Mouse (Mus musculus): ENCODE data around the gene Fezf2. TPM values are rescaled to one million over a fixed set of nuclear protein-coding genes. Genes with fewer than 3 reads are reported as not detected.

Fezf2 gene
- total RNA-seq, 2 experiments from 2014 or later = 0.12 TPM; not detected in 1

- intact Hi-C loops (cut with DNase I) = no loop called here
Measured at GRCm38 (mm10) chr14:12343451-12343941, 4.5 kb downstream of the Fezf2 start.

GRCm38 (mm10) chr14:12342458-12343131 is 5.4 kb downstream of the Fezf2 start:
- intact Hi-C loops (cut with DNase I) = no loop called here
- no peak for DNase-seq

More at GRCm38 (mm10) chr14:12343451-12343941, 4.5 kb downstream of the Fezf2 start:
- DNase-seq = no peak

GRCm38 (mm10) chr14:12341789-12342457 is 6.1 kb downstream of the Fezf2 start:
- DNase-seq = no peak
- intact Hi-C loops (cut with DNase I) = no loop called here

GRCm38 (mm10) chr14:12341075-12341788 is 6.8 kb downstream of the Fezf2 start:
- intact Hi-C loops (cut with DNase I) = no loop called here
- DNase-seq = no peak

- intact Hi-C loops (cut with DNase I) = no loop called here
- DNase-seq = no peak
Measured at GRCm38 (mm10) chr14:12340238-12341074, 7.5 kb downstream of the Fezf2 start.

GRCm38 (mm10) chr14:12338811-12339565 is 9.0 kb downstream of the Fezf2 start:
- intact Hi-C loops (cut with DNase I) = no loop called here
- no peak for DNase-seq

- no peak for DNase-seq
- intact Hi-C loops (cut with DNase I) = no loop called here
Measured at GRCm38 (mm10) chr14:12337998-12338809, 9.8 kb downstream of the Fezf2 start.

- no peak for DNase-seq
- intact Hi-C loops (cut with DNase I) = no loop called here
Measured at GRCm38 (mm10) chr14:12337421-12337997, 10.5 kb downstream of the Fezf2 start.

GRCm38 (mm10) chr14:12334925-12335324 is 13.1 kb downstream of the Fezf2 start:
- intact Hi-C loops (cut with DNase I) = loop anchor here (5.0 kb wide), 1 partner anchor 183 kb away; no protein-coding TSS in a partner anchor

GRCm38 (mm10) chr14:12333622-12334021 is 14.4 kb downstream of the Fezf2 start:
- DNase-seq = no peak
- intact Hi-C loops (cut with DNase I) = loop anchor here (5.0 kb wide), 1 partner anchor 181 kb away; no protein-coding TSS in a partner anchor

More at GRCm38 (mm10) chr14:12334925-12335324, 13.1 kb downstream of the Fezf2 start:
- DNase-seq = no peak

- intact Hi-C loops (cut with DNase I) = loop anchor here (5.0 kb wide), 1 partner anchor 229 kb away; no protein-coding TSS in a partner anchor
- DNase-seq = no peak
Measured at GRCm38 (mm10) chr14:12303106-12303505, 44.9 kb downstream of the Fezf2 start.

GRCm38 (mm10) chr14:12300677-12301076 is 47.3 kb downstream of the Fezf2 start:
- peak in 1 of 2 experiments; percentile 3 for DNase-seq
- intact Hi-C loops (cut with DNase I) = loop anchor here (5.0 kb wide), 1 partner anchor 232 kb away; no protein-coding TSS in a partner anchor

- no peak for DNase-seq
- intact Hi-C loops (cut with DNase I) = loop anchor here (5.0 kb wide), 1 partner anchor 232 kb away; no protein-coding TSS in a partner anchor
Measured at GRCm38 (mm10) chr14:12300275-12300674, 47.7 kb downstream of the Fezf2 start.

GRCm38 (mm10) chr14:12299654-12300053 is 48.3 kb downstream of the Fezf2 start:
- intact Hi-C loops (cut with DNase I) = loop anchor here (5.0 kb wide), 1 partner anchor 233 kb away; no protein-coding TSS in a partner anchor
- no peak for DNase-seq

GRCm38 (mm10) chr14:12299171-12299570 is 48.8 kb downstream of the Fezf2 start:
- no peak for DNase-seq
- intact Hi-C loops (cut with DNase I) = no loop called here

GRCm38 (mm10) chr14:12296391-12296790 is 51.6 kb downstream of the Fezf2 start:
- DNase-seq = no peak
- intact Hi-C loops (cut with DNase I) = no loop called here

Data from heart, postnatal 14 days (tissue).